Mouse (Mus musculus): ENCODE results near the gene Synpo2.

GRCm38 (mm10) chr3:123142298-123142697, 93.7 kb downstream of the Synpo2 start:
- no peak for TF ChIP-seq CTCF (IDR thresholded peaks at IDR 0.05; ENCODE audit: low read depth)
- TF ChIP-seq EP300 (IDR thresholded peaks at IDR 0.05; ENCODE audit: low read depth) = no peak

Data from heart, postnatal 0 days (tissue).